Mouse (Mus musculus) lung, postnatal 0 days (tissue): ENCODE data around the gene Selenon. TPM values are rescaled to one million over a fixed set of nuclear protein-coding genes. Genes with fewer than 3 reads are reported as not detected.

ENCODE experiments used
- ATAC-seq: fragments of 200-750 bp; cut with Nextera tagmentation; 2 replicates; pipeline ENCODE4 v1.8.0; 2017; ENCODE audit warnings: moderate library complexity
- DNase-seq: peaks from one replicate; pipeline ENCODE4 v3.0.0-alpha.2; 2016; ENCODE audit warnings: low spot score
- H3K27ac ChIP-seq: fragments of 300-500 bp; sonication (generic); 2 replicates; pipeline ENCODE4 v1.5.1; 2014; ENCODE audit warnings: antibody characterized with exemption, mild to moderate bottlenecking, low read length, mixed read lengths
- H3K27me3 ChIP-seq: fragments of 300-500 bp; sonication (generic); replicated peaks from 2 replicates; pipeline ENCODE4 v1.6.1; 2014; ENCODE audit warnings: low read length, mixed read lengths; ENCODE audit not compliant: insufficient read depth
- H3K36me3 ChIP-seq: fragments of 300-500 bp; sonication (generic); 2 replicates; pipeline ENCODE4 v1.6.1; 2014; ENCODE audit warnings: low read length, mixed read lengths; ENCODE audit not compliant: insufficient read depth
- H3K4me1 ChIP-seq: fragments of 300-500 bp; sonication (generic); 2 replicates; pipeline ENCODE4 v1.6.1; 2014; ENCODE audit warnings: antibody characterized with exemption, low read depth, low read length, mixed read lengths; ENCODE audit not compliant: insufficient read depth
- H3K4me2 ChIP-seq: fragments of 300-500 bp; sonication (generic); replicated peaks from 2 replicates; pipeline ENCODE4 v1.6.1; 2014; ENCODE audit warnings: low read depth, mild to moderate bottlenecking, low read length, moderate library complexity, mixed read lengths
- H3K4me3 ChIP-seq: fragments of 300-500 bp; sonication (generic); 2 replicates; pipeline ENCODE4 v1.5.1; 2014; ENCODE audit warnings: low read depth, low read length
- H3K9ac ChIP-seq: fragments of 300-500 bp; sonication (generic); replicated peaks from 2 replicates; pipeline ENCODE4 v1.6.1; 2014; ENCODE audit warnings: low read depth, mild to moderate bottlenecking
- H3K9me3 ChIP-seq: fragments of 300-500 bp; sonication (generic); 2 replicates; pipeline ENCODE4 v1.6.1; 2016; ENCODE audit warnings: low read length, mixed read lengths
- CTCF ChIP-seq: IDR thresholded peaks from 2 replicates; pipeline ENCODE4 v1.5.1; 2016; ENCODE audit warnings: antibody characterized with exemption, mild to moderate bottlenecking
- EP300 ChIP-seq: IDR thresholded peaks from 2 replicates; pipeline ENCODE4 v1.6.1; 2016; ENCODE audit warnings: antibody characterized with exemption, mild to moderate bottlenecking, control low read depth
- WGBS: fragments of 180-500 bp; shearing (Covaris S2); extraction: QIAGEN DNeasy Blood & Tissue Kit; methylation state at CpG from one replicate; pipeline ENCODE4 v1.1.7; 2014; 5-methylcytosine and 5-hydroxymethylcytosine counted together
- polyA plus RNA-seq: library from polyadenylated mRNA; unstranded; fragments of >200 nt; fragmentation: Nextera tagmentation; extraction: Ambion mirVana; gene quantifications from 2 replicates; pipeline ENCODE4 v1.2.1, GENCODE M21; 2015

The Selenon gene
- polyA plus RNA-seq, 1 experiment from 2014 or later = 13.6 TPM

DNA sequence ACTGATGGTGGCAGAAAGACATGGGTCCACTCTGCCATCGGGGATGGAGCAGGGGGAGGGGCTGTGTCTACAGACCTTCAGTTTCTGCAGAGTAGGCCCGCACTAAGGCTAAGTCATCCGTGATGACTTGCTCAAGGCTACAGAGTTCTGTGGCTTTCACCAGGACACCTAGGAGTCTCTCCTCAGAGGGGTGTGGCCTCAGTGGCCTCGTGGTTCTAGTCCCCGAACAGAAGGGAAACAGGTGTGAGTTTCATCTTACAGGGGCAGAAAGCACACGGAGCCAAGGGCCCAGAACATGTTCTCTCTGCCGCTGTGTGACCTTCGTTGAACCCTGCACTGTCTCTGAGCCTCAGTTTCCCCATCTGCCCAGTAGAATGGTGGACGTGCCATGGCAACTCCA, 36.3 kb upstream of the Selenon start:
- Histone ChIP-seq H3K4me3 (no peak overlapping the region), H3K36me3 (no peaks in the 10 kb centered on the region), H3K4me1 (peaks cover 7% of the 10 kb centered on the region; the same call in 1 of the 2 replicates), H3K27me3 (no peaks in the 10 kb centered on the region), H3K9me3 (no peaks in the 10 kb centered on the region), H3K9ac (no peak overlapping the region), H3K27ac (no peak overlapping the region), H3K4me2 (no peak overlapping the region)
- 87% methylated on average over 9 of the region's 9 CpGs for WGBS
- ATAC-seq = no peak
- no peak for DNase-seq
- TF ChIP-seq EP300 (no peak), CTCF (no peak)

DNA sequence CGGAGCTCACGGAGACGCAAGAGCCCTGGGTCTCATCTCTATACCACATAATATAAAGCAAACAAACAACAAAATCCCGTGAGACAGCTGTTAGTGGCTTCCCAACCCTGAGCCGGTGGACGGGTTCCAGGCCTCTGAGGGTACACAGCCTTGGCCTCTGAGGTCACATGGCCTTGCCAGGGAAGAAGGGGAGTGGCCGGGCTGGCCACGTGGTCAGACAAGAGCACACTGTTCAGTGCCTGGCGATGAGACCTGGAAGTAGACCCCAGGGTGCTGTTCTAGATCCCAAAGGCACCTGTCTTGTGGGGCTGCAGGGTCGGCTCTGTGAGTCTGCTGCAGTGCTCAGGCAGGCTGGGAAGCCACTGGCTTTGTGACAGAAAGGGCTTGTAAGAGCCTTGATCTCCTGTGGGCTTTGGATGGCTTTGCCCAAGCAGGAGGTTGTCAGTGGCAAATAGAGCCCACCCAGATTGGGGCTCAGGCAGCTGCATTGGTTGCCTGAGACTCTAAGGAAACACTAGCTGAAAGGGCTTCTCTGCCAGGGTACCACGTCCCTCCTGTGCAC, 35.8 kb upstream of the Selenon start:
- Histone ChIP-seq H3K4me1 (peaks cover 7% of the 10 kb centered on the region; the same call in 1 of the 2 replicates), H3K9ac (no peak overlapping the region), H3K9me3 (no peaks in the 10 kb centered on the region), H3K27me3 (no peaks in the 10 kb centered on the region), H3K27ac (no peak overlapping the region), H3K4me3 (no peak overlapping the region), H3K4me2 (no peak overlapping the region), H3K36me3 (no peaks in the 10 kb centered on the region)
- no peak for ATAC-seq
- TF ChIP-seq EP300 (no peak), CTCF (no peak)
- WGBS = 58% methylated on average over 11 of the region's 11 CpGs
- DNase-seq = no peak

DNA sequence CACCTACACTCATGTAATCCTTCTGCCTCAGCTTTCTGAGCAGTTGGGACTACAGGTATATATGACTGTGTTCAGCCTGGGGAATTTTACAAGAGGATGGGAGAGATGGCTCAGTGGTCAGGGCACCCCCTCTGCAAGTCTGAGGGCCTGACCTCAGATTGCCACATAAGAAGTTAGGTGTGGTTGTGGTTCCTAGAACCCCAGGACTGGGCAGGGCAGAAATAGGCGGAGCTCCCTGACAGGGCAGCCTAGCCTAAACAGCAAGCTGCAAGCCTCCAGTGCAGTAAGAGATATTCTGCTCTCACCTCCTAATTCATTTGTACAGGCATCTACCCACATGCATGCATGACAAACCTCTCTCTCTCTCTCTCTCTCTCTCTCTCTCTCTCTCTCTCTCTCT, 34.7 kb upstream of the Selenon start:
- no peak overlapping the region for H3K4me2 ChIP-seq
- H3K36me3 ChIP-seq = no peaks in the 10 kb centered on the region
- H3K9ac ChIP-seq = no peak overlapping the region
- ATAC-seq = no peak
- TF ChIP-seq CTCF (no peak), EP300 (no peak)
- H3K27ac ChIP-seq = no peak overlapping the region
- H3K9me3 ChIP-seq = no peaks in the 10 kb centered on the region
- peaks cover 6% of the 10 kb centered on the region; the same call in 1 of the 2 replicates for H3K4me1 ChIP-seq
- no peak for DNase-seq
- H3K27me3 ChIP-seq = no peaks in the 10 kb centered on the region
- WGBS = 75% methylated on average over 1 of the region's 1 CpGs
- no peak overlapping the region for H3K4me3 ChIP-seq

DNA sequence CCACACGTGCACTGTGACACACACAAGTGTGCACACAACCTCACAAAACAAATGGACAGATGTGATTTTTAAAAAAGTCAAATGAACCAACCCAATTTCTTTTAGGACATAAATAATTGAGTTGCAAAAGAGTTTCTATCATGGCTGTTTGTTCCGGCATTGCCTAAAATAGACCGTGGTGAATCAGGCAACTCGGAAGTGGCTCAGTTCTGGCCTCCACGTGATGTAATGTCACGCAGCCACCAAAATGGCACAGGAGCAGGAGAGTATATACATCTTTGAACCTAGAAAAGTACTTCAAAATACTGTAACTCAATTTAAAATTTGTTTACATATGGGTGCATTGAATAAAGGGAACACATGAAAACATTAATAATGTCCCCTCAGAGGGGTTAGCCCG, 34.2 kb upstream of the Selenon start:
- Histone ChIP-seq H3K27me3 (no peaks in the 10 kb centered on the region), H3K4me3 (no peak overlapping the region), H3K9me3 (no peaks in the 10 kb centered on the region), H3K9ac (no peak overlapping the region), H3K27ac (no peak overlapping the region), H3K4me2 (no peak overlapping the region), H3K4me1 (0 out of 2 replicates have a peak, but pooled peaks cover 3% of the 10 kb centered on the region), H3K36me3 (no peaks in the 10 kb centered on the region)
- 72% methylated on average over 7 of the region's 7 CpGs for WGBS
- no peak for DNase-seq
- TF ChIP-seq CTCF (no peak), EP300 (no peak)
- no peak for ATAC-seq

DNA sequence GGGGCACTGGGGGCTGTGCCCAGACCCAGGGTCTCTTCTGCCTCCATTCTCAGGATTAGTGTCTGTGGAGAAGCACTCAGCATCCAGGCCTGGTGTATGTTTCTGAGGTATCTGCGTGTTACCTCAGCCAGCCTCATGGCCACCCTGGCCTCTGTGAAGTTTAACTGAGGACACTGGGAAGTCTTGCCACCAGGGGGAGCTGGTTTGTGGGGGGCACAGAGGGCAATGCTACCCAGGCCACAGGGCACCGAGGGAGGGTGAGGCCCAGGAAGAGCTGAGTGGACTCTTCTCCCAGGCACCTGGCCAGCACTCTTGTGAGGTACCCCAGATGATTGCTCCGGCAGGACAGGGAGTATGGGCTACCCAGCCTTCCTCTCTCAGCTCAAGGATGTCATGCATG, 31.5 kb upstream of the Selenon start:
- no peak for TF ChIP-seq EP300
- TF ChIP-seq CTCF = peak; percentile 79
- DNase-seq = peak; percentile 27
- H3K36me3 ChIP-seq = no peaks in the 10 kb centered on the region
- no peak overlapping the region for H3K4me3 ChIP-seq
- no peaks in the 10 kb centered on the region for H3K9me3 ChIP-seq
- ATAC-seq = peak; percentile 25; the same call in 1 of the 2 replicates
- no peaks in the 10 kb centered on the region for H3K27me3 ChIP-seq
- no peak overlapping the region for H3K9ac ChIP-seq
- peaks cover 3% of the 10 kb centered on the region; the same call in 1 of the 2 replicates for H3K4me1 ChIP-seq
- H3K4me2 ChIP-seq = no peak overlapping the region
- no peak overlapping the region for H3K27ac ChIP-seq
- WGBS = 66% methylated on average over 3 of the region's 3 CpGs

DNA sequence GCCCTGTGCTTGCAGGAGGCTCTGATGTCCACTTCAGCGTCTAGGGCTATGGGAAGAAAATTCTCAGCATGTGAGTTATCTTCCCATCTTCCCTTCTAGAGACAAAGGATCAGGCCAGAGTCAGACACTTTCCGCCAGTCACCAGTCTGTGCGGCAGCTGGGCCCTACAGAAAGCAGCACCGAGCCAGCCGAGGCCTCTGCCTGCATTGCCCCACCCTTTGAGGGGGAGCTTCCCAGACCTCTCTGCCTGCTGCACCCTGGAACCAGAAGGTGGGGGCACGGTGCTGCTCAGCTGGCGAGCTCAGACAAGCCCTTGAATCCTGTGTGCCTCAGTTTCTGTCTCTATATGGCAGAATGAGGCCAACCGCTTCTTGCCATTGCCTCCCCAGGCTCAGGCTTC, 29.4 kb upstream of the Selenon start:
- Histone ChIP-seq H3K4me3 (no peak overlapping the region), H3K4me2 (no peak overlapping the region), H3K9me3 (no peaks in the 10 kb centered on the region), H3K36me3 (no peaks in the 10 kb centered on the region), H3K4me1 (no peaks in the 10 kb centered on the region; the same call in 1 of the 2 replicates), H3K27ac (no peak overlapping the region), H3K9ac (no peak overlapping the region), H3K27me3 (no peaks in the 10 kb centered on the region)
- TF ChIP-seq EP300 (no peak), CTCF (no peak)
- WGBS = 78% methylated on average over 8 of the region's 8 CpGs
- no peak for DNase-seq
- ATAC-seq = no peak
